ENCODE assay signal across 9 mouse cellular contexts in the genomic region with DNA sequence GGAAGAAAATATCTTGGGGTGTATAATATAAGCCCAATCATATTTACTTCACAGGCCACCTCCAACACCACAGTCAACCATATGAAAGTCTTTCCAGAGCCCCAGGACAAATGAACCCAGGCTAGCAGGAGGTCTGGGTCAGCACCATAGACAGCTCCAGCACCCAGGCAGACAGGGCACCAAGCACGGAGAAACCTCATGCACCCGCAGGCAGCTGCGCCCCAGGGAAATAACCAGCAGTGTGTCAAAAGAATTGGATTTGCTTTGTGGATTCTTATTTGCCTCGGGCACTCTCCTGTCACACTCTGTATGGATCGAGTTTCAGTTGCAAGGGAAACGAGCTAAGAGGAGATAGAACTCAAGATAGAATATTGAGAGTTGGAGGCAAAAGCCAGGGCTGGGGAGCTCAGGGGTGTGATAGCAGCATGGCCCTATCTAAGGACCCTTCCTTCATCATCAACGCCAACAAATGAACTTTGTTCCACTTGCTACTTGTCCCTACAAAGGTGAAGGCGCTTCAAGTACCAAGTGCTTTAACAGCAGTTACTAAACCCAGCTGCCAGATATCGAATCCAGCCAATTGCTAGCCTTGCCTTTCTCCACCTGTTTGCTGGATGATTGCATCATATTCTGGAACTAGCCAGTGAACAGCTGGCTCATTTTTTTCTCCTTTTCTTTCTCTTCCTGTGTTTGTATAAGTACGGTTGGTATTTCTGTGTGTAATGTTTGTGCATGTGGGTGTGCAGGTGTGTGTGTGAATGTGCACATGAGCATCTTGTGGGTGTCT. TPM values are rescaled to one million over a fixed set of nuclear protein-coding genes. Genes with fewer than 3 reads are reported as not detected.
DNase-seq lines count a peak whose midpoint lies in the region; ATAC-seq and TF ChIP-seq lines count a peak whose summit lies in the region.
"Had no signal": no experiment of that assay in that cellular context is flagged by ENCODE, and none has a peak within 500 bp of the region (broad histone marks: within the 10 kb centered on the region; RNA-seq: fewer than 3 reads in every experiment).

No protein-coding gene starts in this region.

- DNase-seq in midbrain, embryonic 11.5 days (ENCODE audit: low spot score, missing footprints), result peak; percentile 87
- peak; percentile 11 for DNase-seq in adrenal gland, adult 2 months
- DNase-seq in hindbrain, postnatal 0 days (ENCODE audit: low spot score), result no peak
- DNase-seq in splenic B cell, adult 2 months (ENCODE audit: low read depth, low spot score), result peak; percentile 11
- DNase-seq in thymus, postnatal 36 days, result no peak

- no peak overlapping the region for H3K4me3 ChIP-seq in midbrain, embryonic 11.5 days (ENCODE audit: low read depth, low read length)
- H3K4me3 ChIP-seq in midbrain, embryonic 13.5 days (replicated peaks), result no peak overlapping the region
- H3K4me3 ChIP-seq in hindbrain, postnatal 0 days (ENCODE audit: low read length), result no peak overlapping the region

- H3K4me1 ChIP-seq in midbrain, embryonic 11.5 days (ENCODE audit: control insufficient read depth, insufficient read depth, low read length), result peaks cover 20% of the 10 kb centered on the region
- peaks cover 38% of the 10 kb centered on the region for H3K4me1 ChIP-seq in midbrain, embryonic 13.5 days (replicated peaks)
- H3K4me1 ChIP-seq in hindbrain, postnatal 0 days (ENCODE audit: insufficient read depth, low read length), result no peaks in the 10 kb centered on the region

- no peak overlapping the region for H3K4me2 ChIP-seq in midbrain, embryonic 11.5 days
- H3K4me2 ChIP-seq in midbrain, embryonic 13.5 days (replicated peaks), result no peak overlapping the region
- H3K4me2 ChIP-seq in hindbrain, postnatal 0 days (ENCODE audit: low read depth, low read length), result no peak overlapping the region

- 40% methylated on average over 10 of the region's 10 CpGs for WGBS in midbrain, embryonic 11.5 days
- 36% methylated on average over 10 of the region's 10 CpGs for WGBS in midbrain, embryonic 13.5 days
- 40% methylated on average over 10 of the region's 10 CpGs for WGBS in hindbrain, postnatal 0 days

- H3K9me3 ChIP-seq in midbrain, embryonic 11.5 days (ENCODE audit: control insufficient read depth, low read length), result no peaks in the 10 kb centered on the region
- H3K9me3 ChIP-seq in midbrain, embryonic 13.5 days, result no peaks in the 10 kb centered on the region
- H3K9me3 ChIP-seq in hindbrain, postnatal 0 days (ENCODE audit: low read length), result no peaks in the 10 kb centered on the region

- no peaks in the 10 kb centered on the region for H3K27me3 ChIP-seq in midbrain, embryonic 11.5 days (ENCODE audit: control insufficient read depth, insufficient read depth, low read length)
- no peaks in the 10 kb centered on the region for H3K27me3 ChIP-seq in midbrain, embryonic 13.5 days
- H3K27me3 ChIP-seq in hindbrain, postnatal 0 days (ENCODE audit: insufficient read depth, low read length), result no peaks in the 10 kb centered on the region
- no peaks in the 10 kb centered on the region for H3K27me3 ChIP-seq in splenic B cell, adult 2 months (ENCODE audit: control insufficient read depth, insufficient read depth, low read length, poor library complexity, severe bottlenecking)

- no peak overlapping the region for H3K9ac ChIP-seq in midbrain, embryonic 11.5 days (ENCODE audit: low read length)
- no peak overlapping the region for H3K9ac ChIP-seq in midbrain, embryonic 13.5 days (replicated peaks)
- no peak overlapping the region for H3K9ac ChIP-seq in hindbrain, postnatal 0 days (replicated peaks; ENCODE audit: low read length)

- ATAC-seq in midbrain, embryonic 11.5 days (ENCODE audit: low FRiP score), result no peak
- ATAC-seq in midbrain, embryonic 13.5 days, result no peak
- peak; percentile 16; the same call in 1 of the 2 replicates for ATAC-seq in hindbrain, postnatal 0 days
- ATAC-seq in megakaryocyte, adult 5-6 weeks (ENCODE audit: poor library complexity, severe bottlenecking), result no peak

- H3K36me3 ChIP-seq in midbrain, embryonic 11.5 days (ENCODE audit: control insufficient read depth, insufficient read depth, low read length), result no peaks in the 10 kb centered on the region
- no peaks in the 10 kb centered on the region for H3K36me3 ChIP-seq in midbrain, embryonic 13.5 days
- H3K36me3 ChIP-seq in hindbrain, postnatal 0 days (ENCODE audit: insufficient read depth, low read length), result no peaks in the 10 kb centered on the region
- H3K36me3 ChIP-seq in splenic B cell, adult 2 months (ENCODE audit: control insufficient read depth, insufficient read depth, low read length, poor library complexity, severe bottlenecking), result no peaks in the 10 kb centered on the region

- no peak for TF ChIP-seq CTCF in hindbrain, postnatal 0 days (IDR thresholded peaks at IDR 0.05; ENCODE audit: low read depth)

- no peak overlapping the region for H3K27ac ChIP-seq in midbrain, embryonic 11.5 days (ENCODE audit: low read depth, low read length)
- no peak overlapping the region for H3K27ac ChIP-seq in midbrain, embryonic 13.5 days
- H3K27ac ChIP-seq in hindbrain, postnatal 0 days, result no peak overlapping the region

RNA-seq across cellular contexts. Expression of a gene that starts 27.7 kb away (rescaled TPM):
- 0.11 TPM in 1 of 2 replicates, not detected in the other for polyA plus RNA-seq in midbrain, embryonic 11.5 days (2014; fragmentation: Nextera tagmentation; extraction: Ambion mirVana)
- 0.13 and 0.26 TPM in 2 replicates for polyA plus RNA-seq in midbrain, embryonic 13.5 days (2015; fragmentation: Nextera tagmentation; extraction: Ambion mirVana)
- total RNA-seq in adrenal gland, adult 2 months (2021), result not detected
- polyA plus RNA-seq in adrenal gland, adult 2 months (2012; rRNA removed), result not detected in 2 replicates
- total RNA-seq in hindbrain, postnatal 0 days (2014; rRNA removed), result 1.1 and 2.8 TPM in 2 replicates
- 1.7 and 2.0 TPM in 2 replicates for polyA plus RNA-seq in hindbrain, postnatal 0 days (2015; fragmentation: Nextera tagmentation; extraction: Ambion mirVana)
- not detected in 2 replicates for total RNA-seq in megakaryocyte, adult 5-6 weeks (2015)
- not detected in 2 replicates for total RNA-seq in megakaryocyte, adult 5-6 weeks (2017)
- polyA plus RNA-seq: liver, embryonic 16.5 days; stomach, embryonic 14.5 days had no signal

Comparison
In these comparisons a context has a peak if more than half of its experiments do, and no peak if none do; other contexts are left out.
1. DNase-seq: peak in midbrain, embryonic 11.5 days (single experiment), adrenal gland, adult 2 months (single experiment) and splenic B cell, adult 2 months (single experiment); none in hindbrain, postnatal 0 days (single experiment) and thymus, postnatal 36 days (0 of 2).